Mouse (Mus musculus) natural killer cell, adult 2 months (primary cell): Measurements from ENCODE around the gene Ss18l2.

Experiments used
- DNase-seq, 2 experiments: peaks; one replicate each; pipeline ENCODE4 v3.0.0; 2022; ENCODE audit warnings: low spot score in 2 of 2

The Ss18l2 gene

DNA sequence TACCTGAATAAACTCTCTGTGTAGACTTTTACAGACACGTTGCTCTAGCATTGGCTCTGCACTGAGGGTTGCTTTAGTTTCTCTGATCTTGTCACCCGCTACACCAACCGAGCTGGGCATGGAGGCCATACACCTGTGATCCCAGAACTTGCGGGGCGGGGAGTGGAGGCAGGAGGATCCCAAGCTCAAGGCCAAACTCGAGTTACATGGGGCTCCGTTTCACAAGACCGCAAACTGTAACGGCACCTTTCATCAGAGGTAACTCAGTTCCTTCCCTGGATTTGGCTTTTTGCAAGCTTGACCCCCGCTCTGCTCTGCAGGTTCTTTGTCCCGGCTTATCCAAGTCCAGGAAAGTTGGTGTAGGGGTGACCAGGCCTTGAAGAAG lies 5.9 kb upstream of the Ss18l2 start:
- DNase-seq: no peak

DNA sequence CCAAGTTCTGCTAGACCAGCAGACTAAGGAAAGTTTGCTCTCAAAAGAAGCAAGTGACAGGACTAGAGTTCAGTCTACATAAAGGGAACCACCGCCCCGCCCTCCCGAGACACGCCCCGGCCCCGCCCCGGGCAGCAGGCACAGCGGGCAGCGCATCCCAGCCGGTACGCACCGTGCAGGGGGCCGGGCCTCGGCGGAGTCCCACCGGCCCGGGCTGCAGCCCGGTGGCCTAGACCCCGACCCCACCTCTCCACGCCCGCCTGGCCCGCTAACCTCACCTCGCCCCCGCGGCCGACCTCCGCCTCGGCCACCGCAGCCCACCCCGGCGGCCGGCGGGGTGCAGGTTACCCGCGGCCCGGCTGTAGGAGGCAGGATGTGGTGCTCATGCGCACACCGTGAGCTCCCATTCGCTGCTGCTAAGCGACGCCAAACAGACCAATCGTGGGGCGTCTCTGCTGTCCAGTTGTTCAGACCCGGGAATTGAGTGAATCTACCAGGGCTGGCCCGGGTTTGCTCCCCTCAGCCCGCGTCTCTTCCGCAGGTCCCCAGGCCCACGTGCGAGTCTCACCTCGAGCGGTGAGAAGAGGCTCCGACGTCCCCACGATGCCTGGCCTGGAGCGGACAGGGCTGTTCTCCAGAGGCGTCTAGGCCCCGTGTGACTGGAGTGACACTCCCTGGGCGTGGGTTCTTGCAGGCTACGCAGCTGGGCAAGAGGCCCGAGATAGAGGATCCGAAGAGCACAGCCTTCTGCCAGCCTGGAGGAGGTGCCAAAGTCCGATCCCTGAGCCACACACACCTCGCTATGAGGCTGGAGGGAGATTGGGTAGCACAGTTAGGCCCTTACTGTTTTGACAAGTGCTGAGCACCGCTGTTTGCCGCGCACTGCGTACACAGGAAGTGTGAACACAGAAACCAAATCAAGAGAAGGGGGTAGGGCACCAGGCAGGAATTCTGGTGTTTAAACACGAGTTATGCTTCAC lies 5.2 kb upstream of the Ss18l2 start, which contains the start of gene Sec22c:
Gene Sec22c, minus strand, starts transcription at position 845 of the 980 bp plus-strand sequence.
- DNase-seq: peak; percentile 82 to 85

DNA sequence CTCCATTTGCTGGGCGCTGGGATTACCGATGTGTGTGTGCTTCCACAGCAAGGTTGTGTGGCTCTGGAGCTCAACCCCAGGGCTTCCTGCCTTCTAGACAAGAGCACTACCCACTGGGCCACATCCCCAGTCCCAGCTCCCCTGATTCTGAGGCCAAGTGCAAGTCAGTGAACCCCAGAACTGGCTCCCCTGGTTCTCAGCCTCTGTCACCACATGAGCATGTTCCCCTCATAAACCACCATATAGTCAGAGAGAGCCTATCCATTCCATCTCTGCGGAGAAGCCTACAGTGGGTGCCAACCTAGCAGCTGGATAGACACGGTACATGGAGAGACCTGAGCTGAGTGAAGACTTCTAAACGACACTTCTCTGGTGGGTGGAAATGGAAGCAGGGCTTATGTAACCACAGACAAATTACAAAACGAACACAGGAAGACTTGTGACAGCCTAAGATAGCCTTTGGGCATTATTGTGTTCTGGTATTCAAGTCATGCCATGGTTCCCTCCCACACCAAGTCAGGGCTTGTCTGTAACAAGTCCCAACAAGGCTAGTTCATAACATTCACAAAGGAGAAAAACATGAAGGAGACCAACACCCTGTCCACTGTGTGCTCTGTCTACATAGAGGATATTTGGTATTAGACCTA lies 4.0 kb upstream of the Ss18l2 start:
- no peak for DNase-seq

DNA sequence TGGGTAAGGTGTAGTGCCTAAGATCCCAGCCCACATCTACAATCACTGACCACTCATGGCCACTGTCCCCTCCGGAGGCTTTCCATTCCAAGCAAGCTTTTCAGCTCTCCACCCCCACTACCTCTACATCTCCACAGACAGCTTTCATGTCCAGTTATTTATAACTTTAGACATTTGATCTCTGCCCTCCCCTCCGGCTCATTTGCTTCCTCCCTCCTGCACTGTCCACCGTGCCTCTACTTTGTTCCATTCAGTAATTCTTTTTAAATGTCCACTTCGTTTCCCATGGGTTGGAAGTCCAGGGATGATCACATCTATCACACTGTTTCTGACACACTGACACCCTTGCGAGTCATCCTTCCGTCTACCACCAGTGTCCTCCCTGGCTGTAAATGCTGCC lies 2.3 kb upstream of the Ss18l2 start:
- DNase-seq: no peak

DNA sequence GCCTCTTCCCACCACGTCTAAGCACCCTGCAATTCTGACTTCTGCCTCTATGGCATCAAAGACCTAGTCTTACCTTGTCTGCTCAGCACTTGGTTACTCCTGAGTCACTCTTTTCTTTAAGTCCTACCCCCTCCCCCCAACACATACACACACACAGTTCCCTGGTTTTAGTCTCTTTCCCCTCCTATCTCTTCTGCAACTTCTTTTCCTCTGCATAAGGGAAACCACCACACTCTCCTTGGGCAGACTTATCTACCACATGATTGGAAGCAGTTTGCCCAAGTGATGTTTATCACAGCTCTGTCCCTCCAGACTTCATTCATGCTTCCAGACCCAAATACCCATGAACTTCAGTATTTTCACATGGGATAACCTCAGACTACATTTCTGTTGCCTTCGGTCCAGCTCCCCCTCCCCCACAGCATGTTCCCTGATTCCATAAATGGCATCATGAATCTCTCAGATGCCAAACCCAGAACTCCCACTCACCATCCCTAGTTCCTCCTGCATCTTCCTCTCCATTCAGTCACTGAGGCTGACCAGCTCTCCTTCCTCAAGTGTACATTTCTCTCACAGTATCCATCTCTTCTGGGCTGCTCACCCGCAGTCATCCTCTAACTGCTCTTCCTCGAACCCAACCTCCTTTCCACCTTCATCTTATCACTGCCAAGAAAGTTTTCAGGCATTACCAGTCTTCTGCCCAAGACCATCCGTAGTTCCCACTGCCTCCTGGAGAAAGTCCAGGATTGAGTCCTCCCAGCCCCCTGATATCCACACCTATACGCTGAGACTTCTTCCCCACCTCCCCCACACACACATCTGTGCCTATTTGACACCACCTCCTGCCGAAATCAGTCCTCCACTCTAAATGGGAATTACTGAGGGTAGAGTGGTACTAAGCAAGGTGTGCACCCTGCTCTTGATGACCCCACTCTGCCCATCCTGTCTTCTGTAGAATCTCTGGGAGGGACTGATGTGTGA lies 1.3 kb upstream of the Ss18l2 start:
- no peak for DNase-seq

DNA sequence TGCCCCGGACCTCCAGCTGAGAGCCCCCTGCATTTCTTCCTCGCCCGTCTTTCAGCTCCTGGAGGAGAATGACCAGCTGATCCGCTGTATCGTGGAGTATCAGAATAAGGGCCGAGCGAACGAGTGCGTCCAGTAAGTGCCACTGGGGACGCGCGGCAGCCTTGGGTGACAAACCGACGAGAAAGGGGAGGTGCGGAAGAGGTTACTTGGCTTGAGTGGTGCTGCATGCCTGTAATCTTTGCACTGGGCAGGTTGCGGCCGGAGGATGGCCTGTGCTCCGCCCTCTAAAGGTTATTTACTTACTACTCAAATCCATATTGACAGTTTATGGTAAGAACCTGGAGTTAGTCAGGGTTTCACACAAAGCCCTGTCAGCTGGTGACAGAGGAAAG lies 451 bp downstream of the Ss18l2 start:
- peak; percentile 43 to 58 for DNase-seq

DNA sequence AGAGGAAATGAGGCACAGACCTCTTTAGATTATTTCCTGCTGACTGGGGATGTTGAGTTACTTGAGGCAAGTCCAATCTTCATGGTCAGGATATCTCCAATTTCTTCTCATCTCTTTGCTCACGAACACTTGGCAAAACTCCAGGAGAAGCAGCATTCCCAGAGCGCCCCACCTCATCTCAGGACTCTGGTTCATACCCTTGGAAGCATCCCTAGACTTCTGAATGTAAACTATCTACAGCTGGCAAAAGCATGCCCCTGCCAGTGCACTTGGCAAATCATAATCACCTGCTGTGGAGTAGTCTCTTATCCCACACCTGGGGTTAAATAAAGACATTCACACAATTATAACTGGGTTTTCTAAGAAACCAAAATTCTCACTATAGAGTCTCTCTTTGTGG lies 6.9 kb downstream of the Ss18l2 start:
- no peak for DNase-seq

DNA sequence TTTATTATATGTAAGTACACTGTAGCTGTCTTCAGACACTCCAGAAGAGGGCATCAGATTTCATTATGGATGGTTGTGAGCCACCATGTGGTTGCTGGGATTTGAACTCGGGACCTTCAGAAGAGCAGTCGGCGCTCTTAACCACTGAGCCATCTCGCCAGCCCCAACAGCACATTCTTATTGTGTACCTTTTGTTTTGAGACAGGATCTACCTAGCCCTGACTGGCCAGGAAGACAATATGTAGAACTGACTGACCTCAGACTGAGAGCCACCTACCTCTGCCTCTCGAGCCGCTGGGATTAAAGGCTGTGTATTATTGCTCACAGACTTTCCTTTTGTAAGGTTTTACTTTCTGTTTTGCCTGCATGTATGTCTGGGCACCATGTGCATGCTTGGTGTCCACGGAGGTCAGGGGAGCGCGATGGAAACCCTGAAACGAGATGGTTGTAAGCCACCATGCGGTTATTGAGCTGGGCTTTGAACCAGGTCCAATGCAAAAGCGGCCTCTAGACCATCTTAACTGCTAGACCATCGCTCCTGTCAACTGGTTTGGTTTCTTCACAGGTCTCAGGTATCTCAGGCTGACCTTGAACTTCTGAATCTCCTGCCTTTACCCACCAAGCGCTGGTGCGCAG lies 8.1 kb downstream of the Ss18l2 start:
- DNase-seq: peak; percentile 37 to 41

DNA sequence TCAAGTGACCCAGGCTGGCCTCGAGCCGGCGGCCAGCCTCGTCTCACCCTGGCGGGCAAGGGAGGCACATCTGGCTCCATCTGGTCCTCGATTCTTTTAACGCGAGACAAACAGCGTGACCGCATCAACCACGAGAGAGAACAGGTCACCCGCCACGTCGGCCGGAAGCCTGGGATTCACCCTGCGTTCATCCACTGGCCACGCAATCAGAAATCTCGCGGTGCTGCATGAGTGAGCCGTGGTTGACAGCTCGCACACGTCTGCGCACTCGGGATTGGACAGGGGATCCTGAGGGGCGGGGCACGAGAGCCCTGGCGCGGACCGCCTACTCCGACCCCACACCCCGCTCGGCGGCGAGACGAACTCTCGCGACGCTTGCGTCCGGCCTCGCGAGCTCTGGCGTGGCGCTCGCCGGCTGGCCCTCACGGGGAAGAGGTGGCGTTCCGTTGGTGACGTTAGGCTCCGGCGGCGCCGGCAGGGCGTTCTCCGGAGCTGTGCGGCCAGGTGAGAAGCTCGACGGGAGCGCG lies 8.7 kb downstream of the Ss18l2 start, which contains the start of gene Nktr:
Gene Nktr, plus strand, starts transcription at position 378 of the 527 bp plus-strand sequence.
- DNase-seq: peak; percentile 96 to 97

DNA sequence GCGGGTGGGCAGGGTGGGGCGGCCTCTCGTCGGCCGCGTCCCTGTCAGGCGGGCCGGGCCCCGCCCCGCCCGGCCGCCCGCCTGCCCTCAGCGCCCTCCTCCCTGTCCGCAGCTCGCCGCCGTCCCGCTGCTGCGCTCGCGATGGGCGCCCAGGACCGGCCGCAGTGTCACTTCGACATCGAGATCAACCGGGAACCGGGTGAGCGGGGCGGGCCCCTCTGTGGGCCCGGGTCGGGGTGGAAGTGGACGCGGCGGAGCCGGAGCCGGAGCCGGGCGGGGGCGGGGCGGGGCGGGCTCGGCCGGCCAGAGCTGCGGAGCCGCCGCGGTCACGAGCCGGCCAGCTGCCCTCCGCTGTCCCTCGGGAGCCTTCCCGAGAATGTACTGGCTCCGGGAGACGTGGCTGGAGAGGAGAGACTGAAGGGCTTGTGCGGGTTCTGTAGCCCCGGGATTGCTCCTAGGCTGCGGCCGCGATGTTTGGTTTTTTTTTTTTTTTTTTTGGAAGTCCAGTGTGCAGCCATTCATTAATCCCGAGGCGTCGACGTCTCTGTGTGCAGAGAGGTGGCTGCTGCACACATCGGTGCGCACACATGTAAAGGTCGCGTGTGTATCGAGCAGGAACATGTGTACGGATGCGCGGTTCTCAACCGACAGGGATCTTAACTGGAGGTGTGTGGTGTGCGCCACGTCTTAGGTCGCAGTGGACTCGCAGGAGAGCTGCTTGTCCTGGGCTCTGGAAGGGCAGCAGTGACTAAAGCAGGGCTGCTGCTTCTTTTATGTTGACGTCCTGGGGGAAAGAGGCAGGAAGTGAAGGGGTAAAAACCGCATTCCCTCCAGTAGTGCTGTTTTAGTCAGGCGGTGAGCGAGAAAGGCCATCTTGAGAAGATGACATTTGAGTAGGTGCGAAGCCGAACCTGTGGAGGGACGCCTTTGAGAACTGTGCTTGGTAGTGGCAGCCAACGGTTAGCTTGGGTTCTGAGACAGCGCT lies 9.5 kb downstream of the Ss18l2 start:
- DNase-seq: peak; percentile 37 to 45

DNA sequence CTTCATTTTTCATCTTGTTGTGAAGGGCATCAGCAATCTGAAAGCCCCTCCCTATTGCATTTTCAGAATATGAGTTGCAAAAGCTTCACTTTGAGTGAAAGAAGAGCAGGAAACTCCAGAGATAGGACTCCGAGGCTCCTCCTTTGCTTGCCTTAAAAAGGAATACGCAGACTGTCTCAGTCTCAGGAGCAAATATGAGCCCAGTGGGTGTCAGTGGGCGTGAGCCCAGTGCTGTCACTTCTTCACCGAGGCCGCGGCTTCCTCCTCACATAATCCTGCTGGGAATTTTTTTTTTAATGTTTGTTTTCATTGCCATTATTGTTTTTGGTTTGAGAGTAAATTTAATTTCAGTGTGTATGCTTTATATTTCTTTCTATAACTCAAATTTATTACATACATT lies 30.4 kb downstream of the Ss18l2 start:
- no peak for DNase-seq

DNA sequence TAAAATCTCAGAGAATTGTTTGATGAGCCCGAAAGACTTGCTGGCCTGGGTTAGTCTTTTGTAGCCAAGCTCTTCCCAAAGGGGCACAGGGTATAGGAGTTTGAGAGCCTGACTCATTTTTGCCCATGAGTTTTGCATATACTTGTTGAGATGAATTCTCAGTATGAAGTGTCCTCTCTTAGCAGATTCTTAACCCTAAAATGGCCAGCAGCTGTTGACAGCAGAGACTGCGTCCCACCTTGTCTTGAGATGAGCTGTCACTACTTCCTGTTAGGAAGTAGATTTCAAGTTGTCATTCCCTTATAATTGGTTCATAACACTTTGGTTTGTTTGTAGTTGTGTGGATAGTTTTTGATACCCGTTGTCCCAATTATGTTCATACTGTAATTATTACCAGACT lies 31.0 kb downstream of the Ss18l2 start:
- no peak for DNase-seq

DNA sequence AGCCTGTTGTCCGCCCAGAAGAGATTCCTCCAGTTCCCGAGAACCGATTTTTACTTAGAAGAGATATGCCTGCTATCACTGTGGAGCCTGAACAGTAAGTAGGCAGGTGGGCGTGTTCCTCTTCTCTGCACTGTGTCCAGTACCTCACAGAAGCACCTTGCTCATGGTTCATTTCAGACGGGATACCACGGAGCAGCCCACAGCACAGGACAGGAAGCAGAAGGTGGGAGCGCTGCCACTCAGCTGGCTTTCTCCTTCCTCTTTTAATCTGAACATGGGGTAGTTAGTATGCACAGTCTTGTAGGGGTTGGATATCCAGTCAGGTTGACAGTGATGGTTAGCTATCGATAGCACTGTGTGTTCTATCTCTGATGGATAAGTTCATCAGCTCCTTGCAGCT lies 33.9 kb downstream of the Ss18l2 start:
- no peak for DNase-seq

DNA sequence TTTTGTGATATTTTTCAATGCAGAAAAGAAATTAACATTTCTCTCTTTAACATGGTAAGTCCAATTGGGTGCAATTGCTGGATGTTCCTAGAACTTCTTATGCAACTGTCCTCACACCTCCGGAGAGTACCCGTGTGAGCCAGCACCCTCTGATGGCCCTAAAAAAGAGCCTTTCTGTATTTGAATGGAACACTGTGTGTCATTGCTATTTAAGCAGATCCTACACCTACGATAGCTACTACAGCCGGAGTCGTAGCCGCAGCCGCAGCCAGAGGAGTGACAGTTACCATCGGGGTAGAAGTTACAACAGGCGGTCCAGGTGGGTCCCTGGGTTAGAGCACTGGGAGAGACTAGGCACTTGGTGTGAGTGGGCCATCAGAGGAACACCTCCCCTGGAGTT lies 42.6 kb downstream of the Ss18l2 start:
- no peak for DNase-seq

DNA sequence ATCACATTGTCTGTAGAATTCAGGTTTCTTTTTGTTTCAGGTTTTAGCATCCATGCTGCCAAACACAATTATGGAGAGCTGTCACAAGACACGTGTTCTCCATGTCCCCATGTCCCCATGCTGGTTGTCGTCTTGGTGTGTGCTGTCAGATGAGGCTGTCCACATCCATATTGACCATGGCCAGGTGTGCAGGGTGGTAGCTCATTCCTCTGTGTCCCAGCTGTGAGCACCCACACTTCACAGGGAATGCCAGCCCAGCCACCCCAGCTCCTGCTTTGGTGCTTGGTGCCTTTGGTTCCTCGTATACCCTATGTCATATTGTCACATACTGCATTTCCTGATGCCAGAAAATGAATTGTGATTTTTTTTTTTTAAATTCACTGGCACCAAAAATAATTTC lies 44.5 kb downstream of the Ss18l2 start:
- no peak for DNase-seq

DNA sequence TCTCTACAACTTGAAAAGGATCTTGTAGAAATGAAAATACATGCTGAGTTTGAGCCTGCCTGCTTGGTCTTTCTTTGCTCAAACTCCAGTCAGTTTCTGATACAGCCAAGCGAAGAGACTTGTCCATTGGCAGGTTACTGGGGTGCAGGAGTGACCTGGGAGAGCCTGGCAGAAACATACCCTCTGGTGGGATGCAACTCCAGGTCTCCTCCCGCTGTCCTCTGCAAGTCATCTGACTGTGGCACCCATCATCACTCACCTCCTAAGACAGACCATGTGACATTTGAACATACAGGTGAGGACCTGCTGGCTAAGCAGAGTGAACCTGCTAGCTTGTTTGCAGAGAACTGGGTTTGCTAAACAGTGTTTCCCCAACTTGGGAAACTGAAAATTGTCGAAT lies 46.7 kb downstream of the Ss18l2 start:
- DNase-seq: no peak

DNA sequence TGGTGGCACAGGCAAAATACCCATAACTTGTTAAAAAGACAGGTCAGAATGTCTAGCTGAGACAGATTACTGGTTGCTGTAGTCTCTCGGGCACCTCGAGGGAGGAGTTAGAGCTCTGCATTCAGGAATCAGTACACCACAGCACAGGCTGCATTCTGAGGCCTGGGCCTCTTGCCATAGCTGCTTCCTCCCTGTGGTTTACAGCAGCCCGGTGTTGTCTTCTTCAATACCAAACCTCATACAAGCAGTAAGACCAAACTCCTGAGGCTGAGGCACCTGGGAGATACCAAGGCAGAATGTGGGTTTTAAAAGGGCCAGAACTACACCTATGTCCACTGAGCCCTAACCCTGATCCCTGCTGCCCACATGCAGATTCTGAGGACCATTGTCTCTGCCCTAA lies 47.3 kb downstream of the Ss18l2 start:
- peak in 1 of 2 experiments; percentile 16 for DNase-seq

DNA sequence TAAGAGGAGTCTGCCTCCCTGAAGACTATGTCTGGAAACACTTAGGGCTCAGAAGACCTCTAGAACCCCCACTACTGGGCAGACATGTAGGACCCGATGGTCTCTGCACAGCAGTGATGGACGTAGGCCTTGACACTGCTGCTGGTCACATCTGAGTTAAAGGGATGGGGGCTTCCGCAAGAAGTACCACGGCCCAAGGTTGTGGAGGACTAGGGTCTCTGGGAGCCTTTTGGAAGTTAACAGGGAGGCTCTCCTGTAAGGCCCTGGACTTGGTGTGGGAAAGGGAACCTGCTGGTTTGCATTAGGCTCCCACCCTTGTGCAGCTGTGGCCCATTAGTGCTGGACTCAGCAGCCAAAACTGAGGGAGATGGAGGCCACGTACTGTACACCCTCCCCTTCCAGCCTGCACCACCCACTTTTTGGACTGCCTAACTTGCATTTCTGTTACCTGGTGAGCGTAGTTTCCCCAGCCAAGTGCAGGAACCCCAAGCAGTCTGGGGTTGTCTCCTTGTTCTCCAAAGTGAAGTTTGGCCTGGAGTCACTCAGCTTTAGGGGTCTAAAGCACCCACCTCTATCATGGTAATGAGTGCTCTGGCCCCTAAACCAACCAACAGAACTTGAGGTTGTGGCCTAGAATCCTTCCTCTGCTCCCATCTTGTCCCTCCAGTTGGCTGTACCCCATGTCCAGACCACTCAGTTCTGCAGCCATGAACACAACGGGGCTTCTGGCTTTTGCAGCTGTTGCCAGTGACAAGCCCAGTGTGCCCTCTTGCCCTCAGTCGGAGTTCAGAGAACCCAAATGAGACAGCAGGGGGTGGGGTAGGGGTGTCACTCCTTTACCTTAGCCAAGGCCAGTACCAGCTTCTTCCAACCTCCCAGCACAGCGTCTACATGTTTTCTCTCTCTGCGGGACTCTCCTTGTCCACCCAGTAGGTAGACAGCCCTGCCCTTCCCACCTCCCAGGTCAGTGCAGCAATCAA lies 48.0 kb downstream of the Ss18l2 start:
- no peak for DNase-seq
